Mouse (Mus musculus) midbrain, embryonic 16.5 days (tissue): ENCODE measurements around the gene Erfe. TPM values are rescaled to one million over a fixed set of nuclear protein-coding genes. Genes with fewer than 3 reads are reported as not detected.

Experiments used
- ATAC-seq: fragments of 200-750 bp; cut with Nextera tagmentation; 2 replicates; pipeline ENCODE4 v1.8.0; 2017; ENCODE audit warnings: moderate TSS enrichment
- H3K27ac ChIP-seq: fragments of 300-500 bp; sonication (generic); 2 replicates; pipeline ENCODE4 v1.5.1; 2014; ENCODE audit warnings: mild to moderate bottlenecking, low read length, mixed read lengths
- H3K27me3 ChIP-seq: fragments of 300-500 bp; sonication (generic); 2 replicates; pipeline ENCODE4 v1.6.1; 2014; ENCODE audit warnings: low read depth, low read length, mixed read lengths; ENCODE audit not compliant: control insufficient read depth, insufficient read depth
- H3K36me3 ChIP-seq: fragments of 300-500 bp; sonication (generic); 2 replicates; pipeline ENCODE4 v1.6.1; 2014; ENCODE audit warnings: mild to moderate bottlenecking, low read length, moderate library complexity, mixed read lengths; ENCODE audit not compliant: control insufficient read depth, insufficient read depth
- H3K4me1 ChIP-seq: fragments of 300-500 bp; sonication (generic); 2 replicates; pipeline ENCODE4 v1.6.1; 2014; ENCODE audit warnings: mild to moderate bottlenecking, low read length, mixed read lengths; ENCODE audit not compliant: control insufficient read depth, insufficient read depth
- H3K4me2 ChIP-seq: fragments of 300-500 bp; sonication (generic); 2 replicates; pipeline ENCODE4 v1.6.1; 2014; ENCODE audit warnings: mild to moderate bottlenecking, low read length, mixed read lengths
- H3K4me3 ChIP-seq: fragments of 300-500 bp; sonication (generic); 2 replicates; pipeline ENCODE4 v1.5.1; 2014; ENCODE audit warnings: low read depth, mild to moderate bottlenecking, low read length, moderate library complexity, mixed read lengths
- H3K9ac ChIP-seq: fragments of 300-500 bp; sonication (generic); 2 replicates; pipeline ENCODE4 v1.6.1; 2014; ENCODE audit warnings: low read depth, low read length, mixed read lengths
- H3K9me3 ChIP-seq: fragments of 300-500 bp; sonication (generic); replicated peaks from 2 replicates; pipeline ENCODE4 v1.6.1; 2014; ENCODE audit warnings: mild to moderate bottlenecking, low read length, mixed read lengths; ENCODE audit not compliant: control insufficient read depth, poor library complexity, severe bottlenecking
- WGBS: fragments of 180-500 bp; shearing (Covaris S2); extraction: QIAGEN DNeasy Blood & Tissue Kit; methylation state at CpG from one replicate; pipeline ENCODE4 v1.1.7; 2014; 5-methylcytosine and 5-hydroxymethylcytosine counted together
- polyA plus RNA-seq: library from polyadenylated mRNA; unstranded; fragments of >200 nt; fragmentation: Nextera tagmentation; extraction: Ambion mirVana; gene quantifications from 2 replicates; pipeline ENCODE4 v1.2.1, GENCODE M21; 2015

Gene Erfe
- polyA plus RNA-seq, 1 experiment from 2014 or later: 0.18 TPM

GRCm38 (mm10) chr1:91364822-91365644, 1.2 kb upstream of the Erfe start:
- Histone ChIP-seq H3K27me3 (peaks cover 16% of the 10 kb centered on the region), H3K36me3 (no peaks in the 10 kb centered on the region), H3K4me1 (peaks cover 4% of the 10 kb centered on the region; the same call in 1 of the 2 replicates), H3K4me2 (no peak overlapping the region), H3K27ac (no peak overlapping the region), H3K4me3 (no peak overlapping the region), H3K9ac (no peak overlapping the region), H3K9me3 (peaks cover 5% of the 10 kb centered on the region; the same call in 1 of the 2 replicates)
- ATAC-seq: no peak
- 95% methylated on average over 16 of the region's 16 CpGs for WGBS

GRCm38 (mm10) chr1:91365816-91366214, 415 bp upstream of the Erfe start:
- H3K4me1 ChIP-seq: peaks cover 4% of the 10 kb centered on the region; the same call in 1 of the 2 replicates
- no peak overlapping the region for H3K27ac ChIP-seq
- H3K9me3 ChIP-seq: peaks cover 5% of the 10 kb centered on the region; the same call in 1 of the 2 replicates
- H3K4me2 ChIP-seq: peak overlapping the region; percentile 71
- 0 out of 2 replicates have a peak overlapping the region, but pooled peaks have one; percentile 45 for H3K9ac ChIP-seq
- H3K36me3 ChIP-seq: 0 out of 2 replicates have a peak, but pooled peaks cover 2% of the 10 kb centered on the region
- 26% methylated on average over 8 of the region's 8 CpGs for WGBS
- H3K27me3 ChIP-seq: peaks cover 16% of the 10 kb centered on the region
- H3K4me3 ChIP-seq: peak overlapping the region; percentile 36
- ATAC-seq: no peak

- H3K36me3 ChIP-seq: peaks cover 8% of the 10 kb centered on the region
- H3K4me2 ChIP-seq: no peak overlapping the region
- peaks cover 5% of the 10 kb centered on the region; the same call in 1 of the 2 replicates for H3K9me3 ChIP-seq
- no peak for ATAC-seq
- WGBS: 97% methylated on average over 3 of the region's 3 CpGs
- H3K4me1 ChIP-seq: peaks cover 4% of the 10 kb centered on the region; the same call in 1 of the 2 replicates
- no peak overlapping the region for H3K9ac ChIP-seq
- H3K27ac ChIP-seq: no peak overlapping the region
- H3K27me3 ChIP-seq: peaks cover 16% of the 10 kb centered on the region
- no peak overlapping the region for H3K4me3 ChIP-seq
Measured at GRCm38 (mm10) chr1:91367295-91367694, 1.1 kb downstream of the Erfe start.

GRCm38 (mm10) chr1:91369408-91369807, 3.2 kb downstream of the Erfe start:
- ATAC-seq: no peak
- H3K36me3 ChIP-seq: peaks cover 19% of the 10 kb centered on the region

GRCm38 (mm10) chr1:91370055-91370454, 3.8 kb downstream of the Erfe start:
- peaks cover 26% of the 10 kb centered on the region for H3K36me3 ChIP-seq

More at GRCm38 (mm10) chr1:91369408-91369807, 3.2 kb downstream of the Erfe start:
- Histone ChIP-seq H3K27me3 (peaks cover 16% of the 10 kb centered on the region), H3K4me3 (no peak overlapping the region), H3K9ac (no peak overlapping the region), H3K4me2 (no peak overlapping the region), H3K4me1 (peaks cover 4% of the 10 kb centered on the region; the same call in 1 of the 2 replicates), H3K9me3 (no peaks in the 10 kb centered on the region), H3K27ac (no peak overlapping the region)
- 72% methylated on average over 4 of the region's 4 CpGs for WGBS

GRCm38 (mm10) chr1:91373414-91373835, 7.2 kb downstream of the Erfe start:
- Histone ChIP-seq H3K27ac (no peak overlapping the region), H3K9ac (no peak overlapping the region), H3K4me3 (no peak overlapping the region), H3K9me3 (no peaks in the 10 kb centered on the region), H3K36me3 (peaks cover 46% of the 10 kb centered on the region), H3K27me3 (no peaks in the 10 kb centered on the region), H3K4me2 (no peak overlapping the region), H3K4me1 (no peaks in the 10 kb centered on the region)
- no peak for ATAC-seq
- 92% methylated on average over 6 of the region's 6 CpGs for WGBS

More at GRCm38 (mm10) chr1:91370055-91370454, 3.8 kb downstream of the Erfe start:
- H3K4me1 ChIP-seq: peaks cover 4% of the 10 kb centered on the region; the same call in 1 of the 2 replicates
- H3K27me3 ChIP-seq: peaks cover 16% of the 10 kb centered on the region
- no peak overlapping the region for H3K4me2 ChIP-seq
- H3K9me3 ChIP-seq: no peaks in the 10 kb centered on the region
- WGBS: 87% methylated on average over 23 of the region's 23 CpGs
- ATAC-seq: no peak
- no peak overlapping the region for H3K4me3 ChIP-seq
- no peak overlapping the region for H3K27ac ChIP-seq
- H3K9ac ChIP-seq: no peak overlapping the region

- no peaks in the 10 kb centered on the region for H3K4me1 ChIP-seq
- peaks cover 48% of the 10 kb centered on the region for H3K36me3 ChIP-seq
- no peak overlapping the region for H3K9ac ChIP-seq
- no peaks in the 10 kb centered on the region for H3K27me3 ChIP-seq
- WGBS: 58% methylated on average over 7 of the region's 7 CpGs
- no peak overlapping the region for H3K4me3 ChIP-seq
- no peak overlapping the region for H3K27ac ChIP-seq
- ATAC-seq: peak; percentile 67
- no peak overlapping the region for H3K4me2 ChIP-seq
- H3K9me3 ChIP-seq: no peaks in the 10 kb centered on the region
Measured at GRCm38 (mm10) chr1:91380453-91381090, 14.3 kb downstream of the Erfe start.

GRCm38 (mm10) chr1:91381091-91381471, 14.9 kb downstream of the Erfe start:
- Histone ChIP-seq H3K27ac (no peak overlapping the region), H3K4me2 (no peak overlapping the region), H3K9ac (no peak overlapping the region), H3K4me1 (no peaks in the 10 kb centered on the region), H3K27me3 (no peaks in the 10 kb centered on the region), H3K4me3 (no peak overlapping the region), H3K9me3 (no peaks in the 10 kb centered on the region), H3K36me3 (peaks cover 46% of the 10 kb centered on the region)
- ATAC-seq: no peak
- 94% methylated on average over 4 of the region's 4 CpGs for WGBS

- no peak for ATAC-seq
- H3K27me3 ChIP-seq: no peaks in the 10 kb centered on the region
- no peaks in the 10 kb centered on the region for H3K9me3 ChIP-seq
- no peak overlapping the region for H3K27ac ChIP-seq
- no peak overlapping the region for H3K4me2 ChIP-seq
- no peak overlapping the region for H3K9ac ChIP-seq
- H3K4me1 ChIP-seq: peaks cover 4% of the 10 kb centered on the region
- H3K4me3 ChIP-seq: no peak overlapping the region
- peaks cover 34% of the 10 kb centered on the region for H3K36me3 ChIP-seq
- WGBS: 96% methylated on average over 5 of the region's 5 CpGs
Measured at GRCm38 (mm10) chr1:91390369-91390768, 24.1 kb downstream of the Erfe start.
